In genomic region chr17:56444771-56445170, GRCm38 (mm10) we compare ENCODE assay signal across 17 mouse cellular contexts. TPM values are rescaled to one million over a fixed set of nuclear protein-coding genes. Genes with fewer than 3 reads are reported as not detected.
DNase-seq lines count a peak whose midpoint lies in the region; ATAC-seq lines count a peak whose summit lies in the region.
"Had no signal": no experiment of that assay in that cellular context is flagged by ENCODE, and none has a peak within 500 bp of the region (broad histone marks: within the 10 kb centered on the region; RNA-seq: fewer than 3 reads in every experiment).

No protein-coding gene starts in this region.

- intact Hi-C loops in left cerebral cortex, postnatal 10 days (cut with DNase I) = no loop called here

- no peak overlapping the region for H3K4me3 ChIP-seq in forebrain, embryonic 10.5 days
- H3K4me3 ChIP-seq in forebrain, embryonic 14.5 days (ENCODE audit: low read depth, low read length) = no peak overlapping the region
- H3K4me3 ChIP-seq in midbrain, embryonic 11.5 days (ENCODE audit: low read depth, low read length) = no peak overlapping the region
- H3K4me3 ChIP-seq in midbrain, embryonic 16.5 days (ENCODE audit: low read depth, low read length) = no peak overlapping the region
- no peak overlapping the region for H3K4me3 ChIP-seq in forebrain, embryonic 16.5 days (replicated peaks; ENCODE audit: low read length)
- H3K4me3 ChIP-seq: embryonic facial prominence, embryonic 12.5 days; heart, embryonic 12.5 days; limb, embryonic 12.5 days had no signal

- no peak overlapping the region for H3K9ac ChIP-seq in forebrain, embryonic 14.5 days (ENCODE audit: low read length)
- no peak overlapping the region for H3K9ac ChIP-seq in midbrain, embryonic 11.5 days (ENCODE audit: low read length)
- H3K9ac ChIP-seq in midbrain, embryonic 16.5 days (ENCODE audit: low read depth, low read length) = no peak overlapping the region
- no peak overlapping the region for H3K9ac ChIP-seq in forebrain, embryonic 16.5 days (replicated peaks; ENCODE audit: low read depth, low read length)
- H3K9ac ChIP-seq: embryonic facial prominence, embryonic 12.5 days; heart, embryonic 12.5 days; limb, embryonic 12.5 days; liver, embryonic 14.5 days had no signal

- no peaks in the 10 kb centered on the region for H3K9me3 ChIP-seq in forebrain, embryonic 10.5 days
- no peaks in the 10 kb centered on the region for H3K9me3 ChIP-seq in forebrain, embryonic 14.5 days (replicated peaks; ENCODE audit: control insufficient read depth, low read length)
- no peaks in the 10 kb centered on the region for H3K9me3 ChIP-seq in midbrain, embryonic 11.5 days (ENCODE audit: control insufficient read depth, low read length)
- no peaks in the 10 kb centered on the region for H3K9me3 ChIP-seq in midbrain, embryonic 16.5 days (replicated peaks; ENCODE audit: control insufficient read depth, low read length, poor library complexity, severe bottlenecking)
- no peaks in the 10 kb centered on the region for H3K9me3 ChIP-seq in forebrain, embryonic 16.5 days (ENCODE audit: control insufficient read depth, low read length)
- H3K9me3 ChIP-seq: embryonic facial prominence, embryonic 12.5 days; heart, embryonic 12.5 days; limb, embryonic 12.5 days had no signal

- DNase-seq in forebrain, embryonic 10.5 days (ENCODE audit: extremely low spot score, low spot score) = no peak
- DNase-seq in forebrain, embryonic 14.5 days (ENCODE audit: low spot score) = no peak
- no peak for DNase-seq in midbrain, embryonic 11.5 days (ENCODE audit: low spot score, missing footprints)
- DNase-seq in thymus, postnatal 36 days = peak; percentile 20 to 44
- no peak for DNase-seq in left cerebral cortex, postnatal 10 days (ENCODE audit: extremely low spot score in 1 of 2, low spot score in 2 of 2)
- DNase-seq in cerebellum, adult 11 months = no peak
- DNase-seq: adrenal gland, postnatal 10 days; cerebellum, adult 8-10 months; heart, postnatal 4 days; kidney, adult 11 months had no signal

- 0 out of 2 replicates have a peak overlapping the region, but pooled peaks have one; percentile 31 for H3K27ac ChIP-seq in forebrain, embryonic 10.5 days
- no peak overlapping the region for H3K27ac ChIP-seq in forebrain, embryonic 14.5 days (ENCODE audit: low read depth, low read length)
- no peak overlapping the region for H3K27ac ChIP-seq in midbrain, embryonic 11.5 days (ENCODE audit: low read depth, low read length)
- H3K27ac ChIP-seq in midbrain, embryonic 16.5 days (ENCODE audit: low read length) = no peak overlapping the region
- 0 out of 2 replicates have a peak overlapping the region, but pooled peaks have one; percentile 27 for H3K27ac ChIP-seq in forebrain, embryonic 16.5 days (ENCODE audit: low read length)
- H3K27ac ChIP-seq: embryonic facial prominence, embryonic 12.5 days; limb, embryonic 12.5 days; liver, embryonic 14.5 days had no signal

- peaks cover 31% of the 10 kb centered on the region for H3K4me1 ChIP-seq in forebrain, embryonic 10.5 days
- peaks cover 9% of the 10 kb centered on the region for H3K4me1 ChIP-seq in forebrain, embryonic 14.5 days (ENCODE audit: control insufficient read depth, insufficient read depth, low read length)
- H3K4me1 ChIP-seq in midbrain, embryonic 11.5 days (ENCODE audit: control insufficient read depth, insufficient read depth, low read length) = peaks cover 12% of the 10 kb centered on the region
- peaks cover 21% of the 10 kb centered on the region; the same call in 1 of the 2 replicates for H3K4me1 ChIP-seq in midbrain, embryonic 16.5 days (ENCODE audit: control insufficient read depth, insufficient read depth, low read length)
- H3K4me1 ChIP-seq in forebrain, embryonic 16.5 days (replicated peaks; ENCODE audit: control insufficient read depth, insufficient read depth, low read length) = peaks cover 39% of the 10 kb centered on the region
- H3K4me1 ChIP-seq: embryonic facial prominence, embryonic 12.5 days; limb, embryonic 12.5 days had no signal

- no peak for ATAC-seq in forebrain, embryonic 14.5 days
- peak; percentile 10 for ATAC-seq in midbrain, embryonic 11.5 days (ENCODE audit: low FRiP score)
- ATAC-seq in midbrain, embryonic 16.5 days = no peak
- ATAC-seq in forebrain, embryonic 16.5 days = no peak
- ATAC-seq: lung, postnatal 0 days had no signal

- H3K36me3 ChIP-seq in forebrain, embryonic 10.5 days (replicated peaks) = peaks cover 96% of the 10 kb centered on the region
- peaks cover 91% of the 10 kb centered on the region for H3K36me3 ChIP-seq in forebrain, embryonic 14.5 days (ENCODE audit: control insufficient read depth, insufficient read depth, low read length)
- peaks cover 27% of the 10 kb centered on the region for H3K36me3 ChIP-seq in midbrain, embryonic 11.5 days (ENCODE audit: control insufficient read depth, insufficient read depth, low read length)
- peaks cover 35% of the 10 kb centered on the region for H3K36me3 ChIP-seq in midbrain, embryonic 16.5 days (ENCODE audit: control insufficient read depth, insufficient read depth, low read length)
- peaks cover 28% of the 10 kb centered on the region for H3K36me3 ChIP-seq in forebrain, embryonic 16.5 days (ENCODE audit: control insufficient read depth, insufficient read depth)

- no peak overlapping the region for H3K4me2 ChIP-seq in forebrain, embryonic 14.5 days (ENCODE audit: low read length)
- no peak overlapping the region for H3K4me2 ChIP-seq in midbrain, embryonic 11.5 days
- no peak overlapping the region for H3K4me2 ChIP-seq in midbrain, embryonic 16.5 days (ENCODE audit: low read length)
- H3K4me2 ChIP-seq in forebrain, embryonic 16.5 days (ENCODE audit: low read length) = no peak overlapping the region
- H3K4me2 ChIP-seq: embryonic facial prominence, embryonic 12.5 days; heart, embryonic 12.5 days; limb, embryonic 12.5 days had no signal

- no peaks in the 10 kb centered on the region for H3K27me3 ChIP-seq in forebrain, embryonic 10.5 days (ENCODE audit: poor library complexity, severe bottlenecking)
- no peaks in the 10 kb centered on the region for H3K27me3 ChIP-seq in forebrain, embryonic 14.5 days (replicated peaks; ENCODE audit: control insufficient read depth, insufficient read depth, low read length)
- H3K27me3 ChIP-seq in midbrain, embryonic 11.5 days (ENCODE audit: control insufficient read depth, insufficient read depth, low read length) = no peaks in the 10 kb centered on the region
- no peaks in the 10 kb centered on the region for H3K27me3 ChIP-seq in midbrain, embryonic 16.5 days (ENCODE audit: control insufficient read depth, insufficient read depth, low read depth, low read length)
- H3K27me3 ChIP-seq in forebrain, embryonic 16.5 days (replicated peaks; ENCODE audit: control insufficient read depth, insufficient read depth, low read length) = no peaks in the 10 kb centered on the region
- H3K27me3 ChIP-seq: embryonic facial prominence, embryonic 12.5 days; heart, embryonic 12.5 days; limb, embryonic 12.5 days had no signal

- WGBS in forebrain, embryonic 10.5 days = 94% methylated on average over 3 of the region's 3 CpGs
- WGBS in forebrain, embryonic 14.5 days = 91% methylated on average over 3 of the region's 3 CpGs
- WGBS in midbrain, embryonic 11.5 days = 96% methylated on average over 3 of the region's 3 CpGs
- WGBS in midbrain, embryonic 16.5 days = 92% methylated on average over 3 of the region's 3 CpGs
- 97% methylated on average over 3 of the region's 3 CpGs for WGBS in forebrain, embryonic 16.5 days

RNA-seq across cellular contexts. Expression of gene Ptprs, which starts 31.5 kb away (rescaled TPM):
- polyA plus RNA-seq in forebrain, embryonic 10.5 days (2016; fragmentation: Nextera tagmentation; extraction: Ambion mirVana) = 80.3 and 91.5 TPM in 2 replicates
- polyA plus RNA-seq in forebrain, embryonic 14.5 days (2014; fragmentation: Nextera tagmentation; extraction: Ambion mirVana) = 248 and 319 TPM in 2 replicates
- polyA plus RNA-seq in midbrain, embryonic 11.5 days (2014; fragmentation: Nextera tagmentation; extraction: Ambion mirVana) = 115 and 125 TPM in 2 replicates
- polyA plus RNA-seq in midbrain, embryonic 16.5 days (2015; fragmentation: Nextera tagmentation; extraction: Ambion mirVana) = 293 and 299 TPM in 2 replicates
- polyA plus RNA-seq in forebrain, embryonic 16.5 days (2015; fragmentation: Nextera tagmentation; extraction: Ambion mirVana) = 359 and 391 TPM in 2 replicates
- total RNA-seq in left cerebral cortex, postnatal 10 days (2021) = 100 to 1,000 TPM; 667 to 674 TPM

Comparison
In these comparisons a context has a peak if more than half of its experiments do, and no peak if none do; other contexts are left out.
1. H3K27ac ChIP-seq: peak in forebrain, embryonic 10.5 days (single experiment) and forebrain, embryonic 16.5 days (single experiment); none in forebrain, embryonic 14.5 days (single experiment), midbrain, embryonic 11.5 days (single experiment) and midbrain, embryonic 16.5 days (single experiment).
2. DNase-seq: peak in thymus, postnatal 36 days (2 of 2); none in forebrain, embryonic 10.5 days (single experiment), forebrain, embryonic 14.5 days (single experiment), midbrain, embryonic 11.5 days (single experiment), left cerebral cortex, postnatal 10 days (0 of 2) and cerebellum, adult 11 months (single experiment).